Mouse (Mus musculus) stomach, embryonic 14.5 days (tissue): Measurements from ENCODE around the gene Nfib. TPM values are rescaled to one million over a fixed set of nuclear protein-coding genes. Genes with fewer than 3 reads are reported as not detected.

ENCODE experiments used
- ATAC-seq: fragments of 200-750 bp; cut with Nextera tagmentation; 2 replicates; pipeline ENCODE4 v1.8.0; 2017; ENCODE audit warnings: low read depth, moderate TSS enrichment; ENCODE audit not compliant: insufficient number of reproducible peaks, insufficient read depth, low FRiP score
- H3K27ac ChIP-seq: fragments of 300-500 bp; sonication (generic); 2 replicates; pipeline ENCODE4 v1.5.1; 2014; ENCODE audit warnings: mild to moderate bottlenecking, low read length, moderate library complexity, mixed read lengths
- H3K27me3 ChIP-seq: fragments of 300-500 bp; sonication (generic); 2 replicates; pipeline ENCODE4 v1.6.1; 2014; ENCODE audit warnings: low read length, control low read depth, mixed read lengths; ENCODE audit not compliant: control insufficient read depth, insufficient read depth
- H3K36me3 ChIP-seq: fragments of 300-500 bp; sonication (generic); 2 replicates; pipeline ENCODE4 v1.6.1; 2014; ENCODE audit warnings: mild to moderate bottlenecking, control low read depth, low read length, moderate library complexity, mixed read lengths; ENCODE audit not compliant: control insufficient read depth, insufficient read depth
- H3K4me1 ChIP-seq: fragments of 300-500 bp; sonication (generic); 2 replicates; pipeline ENCODE4 v1.6.1; 2014; ENCODE audit warnings: low read length, control low read depth, mixed read lengths; ENCODE audit not compliant: control insufficient read depth, insufficient read depth
- H3K4me2 ChIP-seq: fragments of 300-500 bp; sonication (generic); replicated peaks from 2 replicates; pipeline ENCODE4 v1.6.1; 2014; ENCODE audit warnings: low read depth, low read length, control low read depth
- H3K4me3 ChIP-seq: fragments of 300-500 bp; sonication (generic); 2 replicates; pipeline ENCODE4 v1.5.1; 2014; ENCODE audit warnings: low read depth, low read length, control low read depth
- H3K9ac ChIP-seq: fragments of 300-500 bp; sonication (generic); replicated peaks from 2 replicates; pipeline ENCODE4 v1.6.1; 2014; ENCODE audit warnings: low read depth, mild to moderate bottlenecking, control low read depth, low read length, moderate library complexity, mixed read lengths
- H3K9me3 ChIP-seq: fragments of 300-500 bp; sonication (generic); 2 replicates; pipeline ENCODE4 v1.6.1; 2016; ENCODE audit warnings: low read depth, low read length, control low read depth; ENCODE audit not compliant: control insufficient read depth
- WGBS: fragments of 180-500 bp; shearing (Covaris S2); extraction: QIAGEN DNeasy Blood & Tissue Kit; methylation state at CpG from one replicate; pipeline ENCODE4 v1.1.7; 2014; 5-methylcytosine and 5-hydroxymethylcytosine counted together
- polyA plus RNA-seq: library from polyadenylated mRNA; unstranded; fragments of >200 nt; fragmentation: Nextera tagmentation; extraction: Ambion mirVana; gene quantifications from 2 replicates; pipeline ENCODE4 v1.2.1, GENCODE M21; 2014

The Nfib gene
- polyA plus RNA-seq, 1 experiment from 2014 or later, result 94.5 TPM

GRCm38 (mm10) chr4:82540048-82540410, 165.5 kb downstream of the Nfib start:
- H3K27me3 ChIP-seq, result no peaks in the 10 kb centered on the region
- no peak overlapping the region for H3K4me2 ChIP-seq
- ATAC-seq, result no peak
- H3K9me3 ChIP-seq, result no peaks in the 10 kb centered on the region
- H3K27ac ChIP-seq, result no peak overlapping the region
- 52% methylated on average over 2 of the region's 2 CpGs for WGBS
- peaks cover 14% of the 10 kb centered on the region for H3K4me1 ChIP-seq
- H3K9ac ChIP-seq, result no peak overlapping the region
- H3K36me3 ChIP-seq, result no peaks in the 10 kb centered on the region
- H3K4me3 ChIP-seq, result no peak overlapping the region

- Histone ChIP-seq H3K27ac (no peak overlapping the region), H3K9me3 (no peaks in the 10 kb centered on the region), H3K4me1 (peaks cover 14% of the 10 kb centered on the region), H3K36me3 (no peaks in the 10 kb centered on the region), H3K4me2 (no peak overlapping the region), H3K4me3 (no peak overlapping the region), H3K9ac (no peak overlapping the region), H3K27me3 (no peaks in the 10 kb centered on the region)
- WGBS, result 40% methylated on average over 8 of the region's 8 CpGs
- no peak for ATAC-seq
Measured at GRCm38 (mm10) chr4:82539406-82540047, 166.0 kb downstream of the Nfib start.

- peak overlapping the region; percentile 74 for H3K4me2 ChIP-seq
- H3K27me3 ChIP-seq, result no peaks in the 10 kb centered on the region
- H3K36me3 ChIP-seq, result no peaks in the 10 kb centered on the region
- no peak overlapping the region for H3K27ac ChIP-seq
- 10% methylated on average over 9 of the region's 9 CpGs for WGBS
- H3K4me3 ChIP-seq, result peak overlapping the region; percentile 33; the same call in 1 of the 2 replicates
- no peak overlapping the region for H3K9ac ChIP-seq
- H3K4me1 ChIP-seq, result peaks cover 14% of the 10 kb centered on the region
- no peaks in the 10 kb centered on the region for H3K9me3 ChIP-seq
- no peak for ATAC-seq
Measured at GRCm38 (mm10) chr4:82538815-82539214, 166.7 kb downstream of the Nfib start.

- peaks cover 14% of the 10 kb centered on the region for H3K4me1 ChIP-seq
- H3K27me3 ChIP-seq, result no peaks in the 10 kb centered on the region
- no peak for ATAC-seq
Measured at GRCm38 (mm10) chr4:82538069-82538811, 167.3 kb downstream of the Nfib start.

GRCm38 (mm10) chr4:82537279-82537967, 168.1 kb downstream of the Nfib start:
- Histone ChIP-seq H3K4me3 (peak overlapping the region; percentile 33), H3K36me3 (no peaks in the 10 kb centered on the region), H3K27ac (no peak overlapping the region; the same call in 1 of the 2 replicates), H3K9me3 (no peaks in the 10 kb centered on the region), H3K4me1 (peaks cover 15% of the 10 kb centered on the region), H3K27me3 (no peaks in the 10 kb centered on the region), H3K9ac (peak overlapping the region; percentile 47), H3K4me2 (peak overlapping the region; percentile 74)
- WGBS, result 4% methylated on average over 28 of the region's 28 CpGs
- no peak for ATAC-seq

More at GRCm38 (mm10) chr4:82538069-82538811, 167.3 kb downstream of the Nfib start:
- H3K9ac ChIP-seq, result peak overlapping the region; percentile 22; the same call in 1 of the 2 replicates
- peak overlapping the region; percentile 74 for H3K4me2 ChIP-seq
- H3K4me3 ChIP-seq, result peak overlapping the region; percentile 33
- no peak overlapping the region for H3K27ac ChIP-seq
- 2% methylated on average over 30 of the region's 30 CpGs for WGBS
- H3K9me3 ChIP-seq, result no peaks in the 10 kb centered on the region
- no peaks in the 10 kb centered on the region for H3K36me3 ChIP-seq

GRCm38 (mm10) chr4:82536435-82537278, 168.9 kb downstream of the Nfib start:
- peak overlapping the region; percentile 47 for H3K9ac ChIP-seq
- WGBS, result 21% methylated on average over 36 of the region's 36 CpGs
- peak overlapping the region; percentile 74 for H3K4me2 ChIP-seq
- H3K27ac ChIP-seq, result no peak overlapping the region; the same call in 1 of the 2 replicates
- peak overlapping the region; percentile 33 for H3K4me3 ChIP-seq
- H3K36me3 ChIP-seq, result no peaks in the 10 kb centered on the region
- H3K27me3 ChIP-seq, result no peaks in the 10 kb centered on the region
- peaks cover 23% of the 10 kb centered on the region; the same call in 1 of the 2 replicates for H3K4me1 ChIP-seq
- no peak for ATAC-seq
- H3K9me3 ChIP-seq, result no peaks in the 10 kb centered on the region

- peaks cover 31% of the 10 kb centered on the region; the same call in 1 of the 2 replicates for H3K4me1 ChIP-seq
- 65% methylated on average over 6 of the region's 6 CpGs for WGBS
- H3K27ac ChIP-seq, result no peak overlapping the region
- no peaks in the 10 kb centered on the region for H3K27me3 ChIP-seq
- no peak overlapping the region for H3K4me3 ChIP-seq
- no peak overlapping the region for H3K4me2 ChIP-seq
- H3K9me3 ChIP-seq, result no peaks in the 10 kb centered on the region
- ATAC-seq, result no peak
- no peak overlapping the region for H3K9ac ChIP-seq
- no peaks in the 10 kb centered on the region for H3K36me3 ChIP-seq
Measured at GRCm38 (mm10) chr4:82535606-82536434, 169.7 kb downstream of the Nfib start.
